Mouse (Mus musculus) MEL (cell line): ENCODE measurements around the gene L1cam.

Experiments
- CHD2 ChIP-seq: IDR thresholded peaks from 2 replicates; pipeline ENCODE4 v1.6.1; 2011; ENCODE audit warnings: low read length, improper control_type of control experiment
- CTCF ChIP-seq, 3 experiments: IDR thresholded peaks in 2 of 3; conservative IDR thresholded peaks in 1 of 3; 2 replicates each; pipeline ENCODE4 v1.5.1; 2011 to 2012; ENCODE audit warnings: low read length in 3 of 3, low read depth in 2 of 3, mild to moderate bottlenecking in 2 of 3, improper control_type of control experiment in 1 of 3, inconsistent platforms in 1 of 3, mixed read lengths in 1 of 3, moderate library complexity in 1 of 3; ENCODE audit not compliant: control insufficient read depth in 1 of 3, insufficient read depth in 1 of 3, poor library complexity in 1 of 3, severe bottlenecking in 1 of 3
- E2F4 ChIP-seq: IDR thresholded peaks from 2 replicates; pipeline ENCODE4 v1.6.1; 2011; ENCODE audit warnings: low read depth, low read length, improper control_type of control experiment, borderline replicate concordance
- EP300 ChIP-seq, 2 experiments: IDR thresholded peaks; 2 replicates each; pipeline ENCODE4 v1.6.1; 2011; ENCODE audit warnings: improper control_type of control experiment in 2 of 2, low read length in 2 of 2, low read depth in 1 of 2, mild to moderate bottlenecking in 1 of 2
- HCFC1 ChIP-seq: IDR thresholded peaks from 2 replicates; pipeline ENCODE4 v1.6.1; 2012; ENCODE audit warnings: low read depth, mild to moderate bottlenecking, inconsistent platforms, low read length, improper control_type of control experiment, moderate library complexity
- JUND ChIP-seq: IDR thresholded peaks from 2 replicates; pipeline ENCODE4 v1.6.1; 2011; ENCODE audit warnings: low read depth, mild to moderate bottlenecking, improper control_type of control experiment, low read length
- MAZ ChIP-seq: IDR thresholded peaks from 2 replicates; pipeline ENCODE4 v1.6.1; 2012; ENCODE audit warnings: low read depth, mild to moderate bottlenecking, inconsistent platforms, low read length, improper control_type of control experiment
- POLR2A ChIP-seq, 2 experiments: IDR thresholded peaks; 2 replicates each; pipeline ENCODE4 v1.6.1; 2011 to 2012; ENCODE audit warnings: low read length in 2 of 2, mild to moderate bottlenecking in 2 of 2, control low read depth in 1 of 2, improper control_type of control experiment in 1 of 2, low read depth in 1 of 2, moderate library complexity in 1 of 2; ENCODE audit not compliant: control insufficient read depth in 1 of 2, insufficient read depth in 1 of 2, poor library complexity in 1 of 2
- POLR2AphosphoS5 ChIP-seq: IDR thresholded peaks from 2 replicates; pipeline ENCODE4 v1.6.1; 2012; ENCODE audit warnings: low read depth, borderline replicate concordance, mild to moderate bottlenecking, inconsistent platforms, low read length, moderate library complexity, mixed read lengths
- ZKSCAN1 ChIP-seq: IDR thresholded peaks from 2 replicates; pipeline ENCODE4 v1.6.1; 2012; ENCODE audit warnings: low read depth, mild to moderate bottlenecking, inconsistent platforms, low read length, improper control_type of control experiment, moderate library complexity
- ZNF384 ChIP-seq: IDR thresholded peaks from 2 replicates; pipeline ENCODE4 v1.6.1; 2012; ENCODE audit warnings: low read depth, mild to moderate bottlenecking, inconsistent platforms, low read length, improper control_type of control experiment

DNA sequence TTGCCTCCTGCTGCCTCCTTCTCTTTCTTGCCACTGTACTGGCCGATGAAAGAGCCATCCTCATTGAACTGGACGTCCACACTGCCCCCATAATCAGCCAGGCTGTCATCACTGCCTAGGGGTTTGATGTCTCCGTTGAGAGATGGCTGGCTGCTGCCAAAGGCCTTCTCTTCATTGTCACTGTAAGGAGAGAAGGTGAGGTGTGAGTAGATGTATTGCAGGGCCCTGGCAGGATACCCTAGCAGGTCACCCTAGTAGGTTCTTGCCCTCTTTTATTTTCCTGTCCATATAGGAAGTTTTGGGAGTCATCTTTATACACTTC, 40.9 kb downstream of the L1cam start:
- TF ChIP-seq HCFC1 (no peak), POLR2AphosphoS5 (no peak), ZNF384 (no peak), POLR2A (IDR thresholded peaks at IDR 0.05; ENCODE audit: control insufficient read depth in 1 of 2, insufficient read depth in 1 of 2, low read depth in 1 of 2, low read length in 2 of 2, poor library complexity in 1 of 2) (no peak), CTCF (IDR thresholded peaks at IDR 0.05 in 2 of 3, conservative IDR thresholded peaks at IDR 0.05 in 1 of 3; ENCODE audit: control insufficient read depth in 1 of 3, insufficient read depth in 1 of 3, low read depth in 2 of 3, low read length in 3 of 3, poor library complexity in 1 of 3, severe bottlenecking in 1 of 3) (no peak), ZKSCAN1 (no peak), MAZ (no peak), EP300 (IDR thresholded peaks at IDR 0.05; ENCODE audit: low read depth in 1 of 2, low read length in 2 of 2) (no peak), E2F4 (no peak), JUND (no peak), CHD2 (no peak)
